Mouse (Mus musculus) heart, embryonic 16.5 days (tissue): ENCODE results near the gene Asb1. TPM values are rescaled to one million over a fixed set of nuclear protein-coding genes. Genes with fewer than 3 reads are reported as not detected.

Source experiments
- ATAC-seq: fragments of 200-750 bp; cut with Nextera tagmentation; replicated peaks from 2 replicates; pipeline ENCODE4 v1.8.0; 2017; ENCODE audit warnings: moderate number of reproducible peaks; ENCODE audit not compliant: insufficient read depth, low FRiP score; ENCODE audit errors: extremely low read depth
- H3K27ac ChIP-seq: fragments of 300-500 bp; sonication (generic); 2 replicates; pipeline ENCODE4 v1.5.1; 2014; ENCODE audit warnings: mild to moderate bottlenecking, low read length, control low read depth, moderate library complexity
- H3K27me3 ChIP-seq: fragments of 300-500 bp; sonication (generic); 2 replicates; pipeline ENCODE4 v1.6.1; 2014; ENCODE audit warnings: low read length, mixed read lengths; ENCODE audit not compliant: control insufficient read depth, insufficient read depth
- H3K36me3 ChIP-seq: fragments of 300-500 bp; sonication (generic); 2 replicates; pipeline ENCODE4 v1.6.1; 2014; ENCODE audit not compliant: control insufficient read depth, insufficient read depth
- H3K4me1 ChIP-seq: fragments of 300-500 bp; sonication (generic); 2 replicates; pipeline ENCODE4 v1.6.1; 2014; ENCODE audit warnings: low read length, mixed read lengths; ENCODE audit not compliant: control insufficient read depth, insufficient read depth
- H3K4me2 ChIP-seq: fragments of 300-500 bp; sonication (generic); 2 replicates; pipeline ENCODE4 v1.6.1; 2014; ENCODE audit warnings: low read depth, mild to moderate bottlenecking, control low read depth, low read length
- H3K4me3 ChIP-seq: fragments of 300-500 bp; sonication (generic); 2 replicates; pipeline ENCODE4 v1.5.1; 2014; ENCODE audit warnings: mild to moderate bottlenecking, control low read depth, low read length
- H3K9ac ChIP-seq: fragments of 300-500 bp; sonication (generic); 2 replicates; pipeline ENCODE4 v1.6.1; 2014; ENCODE audit warnings: low read length, control low read depth
- H3K9me3 ChIP-seq: fragments of 300-500 bp; sonication (generic); replicated peaks from 2 replicates; pipeline ENCODE4 v1.6.1; 2016; ENCODE audit warnings: low read length; ENCODE audit not compliant: control insufficient read depth
- WGBS: fragments of 180-500 bp; shearing (Covaris S2); extraction: QIAGEN DNeasy Blood & Tissue Kit; methylation state at CpG from one replicate; pipeline ENCODE4 v1.1.7; 2014; 5-methylcytosine and 5-hydroxymethylcytosine counted together
- polyA plus RNA-seq: library from polyadenylated mRNA; unstranded; fragments of >200 nt; fragmentation: Nextera tagmentation; extraction: Ambion mirVana; gene quantifications from 2 replicates; pipeline ENCODE4 v1.2.1, GENCODE M21; 2015

The Asb1 gene
- polyA plus RNA-seq, 1 experiment from 2014 or later = 5.6 TPM

GRCm38 (mm10) chr1:91539246-91539645 lies 1.1 kb upstream of the Asb1 start:
- Histone ChIP-seq H3K36me3 (no peaks in the 10 kb centered on the region), H3K4me3 (no peak overlapping the region), H3K4me2 (peak overlapping the region; percentile 97), H3K4me1 (peaks cover 16% of the 10 kb centered on the region), H3K27ac (no peak overlapping the region), H3K27me3 (peaks cover 3% of the 10 kb centered on the region), H3K9me3 (no peaks in the 10 kb centered on the region), H3K9ac (no peak overlapping the region)
- no peak for ATAC-seq
- 25% methylated on average over 6 of the region's 6 CpGs for WGBS

GRCm38 (mm10) chr1:91539704-91540270 lies 557 bp upstream of the Asb1 start:
- peak overlapping the region; percentile 64 for H3K27ac ChIP-seq
- WGBS = 3% methylated on average over 22 of the region's 22 CpGs
- ATAC-seq = peak; percentile 14; the same call in 1 of the 2 replicates
- no peaks in the 10 kb centered on the region; the same call in 1 of the 2 replicates for H3K36me3 ChIP-seq
- H3K9me3 ChIP-seq = no peaks in the 10 kb centered on the region
- H3K4me2 ChIP-seq = peak overlapping the region; percentile 97
- peaks cover 16% of the 10 kb centered on the region for H3K4me1 ChIP-seq
- peak overlapping the region; percentile 84 for H3K4me3 ChIP-seq
- H3K9ac ChIP-seq = peak overlapping the region; percentile 85
- H3K27me3 ChIP-seq = peaks cover 3% of the 10 kb centered on the region

- WGBS = 17% methylated on average over 15 of the region's 15 CpGs
Observed at GRCm38 (mm10) chr1:91541042-91541592, 773 bp downstream of the Asb1 start.

GRCm38 (mm10) chr1:91543974-91544373 lies 3.6 kb downstream of the Asb1 start:
- Histone ChIP-seq H3K9ac (no peak overlapping the region), H3K36me3 (peaks cover 12% of the 10 kb centered on the region), H3K27ac (no peak overlapping the region), H3K9me3 (no peaks in the 10 kb centered on the region), H3K4me3 (no peak overlapping the region), H3K4me2 (no peak overlapping the region), H3K4me1 (peaks cover 16% of the 10 kb centered on the region), H3K27me3 (no peaks in the 10 kb centered on the region)
- WGBS = 62% methylated on average over 4 of the region's 4 CpGs
- no peak for ATAC-seq

More at GRCm38 (mm10) chr1:91541042-91541592, 773 bp downstream of the Asb1 start:
- H3K36me3 ChIP-seq = peaks cover 6% of the 10 kb centered on the region
- peak overlapping the region; percentile 84 for H3K4me3 ChIP-seq
- peaks cover 16% of the 10 kb centered on the region for H3K4me1 ChIP-seq
- no peaks in the 10 kb centered on the region for H3K9me3 ChIP-seq
- peak overlapping the region; percentile 85 for H3K9ac ChIP-seq
- no peak for ATAC-seq
- peak overlapping the region; percentile 97 for H3K4me2 ChIP-seq
- peaks cover 3% of the 10 kb centered on the region for H3K27me3 ChIP-seq
- H3K27ac ChIP-seq = peak overlapping the region; percentile 65

GRCm38 (mm10) chr1:91545226-91545625 lies 4.9 kb downstream of the Asb1 start:
- Histone ChIP-seq H3K27me3 (no peaks in the 10 kb centered on the region), H3K9ac (no peak overlapping the region), H3K4me3 (no peak overlapping the region), H3K4me1 (peaks cover 10% of the 10 kb centered on the region), H3K36me3 (peaks cover 15% of the 10 kb centered on the region), H3K9me3 (no peaks in the 10 kb centered on the region), H3K27ac (no peak overlapping the region), H3K4me2 (no peak overlapping the region)
- no peak for ATAC-seq
- 79% methylated on average over 1 of the region's 1 CpGs for WGBS

GRCm38 (mm10) chr1:91547567-91547966 lies 7.2 kb downstream of the Asb1 start:
- 95% methylated on average over 5 of the region's 5 CpGs for WGBS
- H3K36me3 ChIP-seq = peaks cover 21% of the 10 kb centered on the region
- no peak overlapping the region for H3K27ac ChIP-seq
- H3K4me2 ChIP-seq = no peak overlapping the region
- H3K27me3 ChIP-seq = no peaks in the 10 kb centered on the region
- H3K4me1 ChIP-seq = no peaks in the 10 kb centered on the region
- no peak for ATAC-seq
- H3K9ac ChIP-seq = no peak overlapping the region
- H3K9me3 ChIP-seq = no peaks in the 10 kb centered on the region
- no peak overlapping the region for H3K4me3 ChIP-seq

GRCm38 (mm10) chr1:91549073-91549472 lies 8.7 kb downstream of the Asb1 start:
- Histone ChIP-seq H3K27me3 (no peaks in the 10 kb centered on the region), H3K9me3 (no peaks in the 10 kb centered on the region), H3K36me3 (peaks cover 27% of the 10 kb centered on the region), H3K4me3 (no peak overlapping the region), H3K27ac (no peak overlapping the region), H3K4me2 (no peak overlapping the region), H3K9ac (no peak overlapping the region), H3K4me1 (no peaks in the 10 kb centered on the region)
- WGBS = 81% methylated on average over 2 of the region's 2 CpGs
- no peak for ATAC-seq

- Histone ChIP-seq H3K4me1 (no peaks in the 10 kb centered on the region), H3K27me3 (no peaks in the 10 kb centered on the region), H3K27ac (no peak overlapping the region), H3K9me3 (no peaks in the 10 kb centered on the region), H3K4me3 (no peak overlapping the region), H3K9ac (no peak overlapping the region), H3K4me2 (no peak overlapping the region), H3K36me3 (peaks cover 32% of the 10 kb centered on the region)
- WGBS = 52% methylated on average over 2 of the region's 2 CpGs
- ATAC-seq = no peak
Observed at GRCm38 (mm10) chr1:91557099-91557498, 16.8 kb downstream of the Asb1 start.

- 61% methylated on average over 6 of the region's 6 CpGs for WGBS
- no peak overlapping the region for H3K27ac ChIP-seq
Observed at GRCm38 (mm10) chr1:91561226-91561625, 20.9 kb downstream of the Asb1 start.

More at GRCm38 (mm10) chr1:91561226-91561625, 20.9 kb downstream of the Asb1 start:
- H3K9me3 ChIP-seq = no peaks in the 10 kb centered on the region
- ATAC-seq = no peak
- no peak overlapping the region for H3K4me3 ChIP-seq
- no peak overlapping the region for H3K9ac ChIP-seq
- H3K4me2 ChIP-seq = no peak overlapping the region
- H3K27me3 ChIP-seq = no peaks in the 10 kb centered on the region
- H3K4me1 ChIP-seq = no peaks in the 10 kb centered on the region
- 0 out of 2 replicates have a peak, but pooled peaks cover 3% of the 10 kb centered on the region for H3K36me3 ChIP-seq
